Mouse (Mus musculus) spleen, adult 2 months (tissue): ENCODE measurements around the gene Ifngr2. TPM values are rescaled to one million over a fixed set of nuclear protein-coding genes. Genes with fewer than 3 reads are reported as not detected.
A peak's percentile ranks its signal among the peaks of the same experiment; 100 is the strongest.

ENCODE experiments used
- DNase-seq, 2 experiments: peaks; one replicate each; pipeline versions ENCODE4 v3.0.0 to v3.0.0-alpha.2; 2012 to 2021; ENCODE audit warnings: low spot score in 2 of 2, low read depth in 1 of 2
- H3K27ac ChIP-seq: fragments of 200-500 bp; 2 replicates; pipeline ENCODE4 v1.5.1; 2012; ENCODE audit warnings: low read length, inconsistent platforms; ENCODE audit not compliant: insufficient read depth
- H3K27me3 ChIP-seq: fragments of 200-500 bp; 2 replicates; pipeline ENCODE4 v1.6.1; 2012; ENCODE audit warnings: mild to moderate bottlenecking, moderate library complexity, low read length, inconsistent platforms; ENCODE audit not compliant: control insufficient read depth, insufficient read depth
- H3K36me3 ChIP-seq: fragments of 200-500 bp; 2 replicates; pipeline ENCODE4 v1.6.1; 2012; ENCODE audit warnings: mild to moderate bottlenecking, low read length, inconsistent platforms; ENCODE audit not compliant: control insufficient read depth, insufficient read depth
- H3K4me1 ChIP-seq: fragments of 200-500 bp; 2 replicates; pipeline ENCODE4 v1.6.1; 2011; ENCODE audit warnings: inconsistent platforms; ENCODE audit not compliant: control insufficient read depth, insufficient read depth, insufficient read length
- H3K4me3 ChIP-seq: fragments of 200-500 bp; 2 replicates; pipeline ENCODE4 v1.5.1; 2011; ENCODE audit warnings: mild to moderate bottlenecking, inconsistent platforms; ENCODE audit not compliant: insufficient read depth, insufficient read length; ENCODE audit errors: extremely low read depth
- CTCF ChIP-seq: fragments of 200-500 bp; IDR thresholded peaks from 2 replicates; pipeline ENCODE4 v1.5.1; 2011; ENCODE audit warnings: mild to moderate bottlenecking, inconsistent platforms; ENCODE audit not compliant: insufficient read depth, insufficient read length, insufficient replicate concordance; ENCODE audit errors: extremely low read depth
- POLR2A ChIP-seq: fragments of 200-500 bp; IDR thresholded peaks from 2 replicates; pipeline ENCODE4 v1.6.1; 2011; ENCODE audit warnings: low read depth, low read length, inconsistent platforms
- WGBS: fragments of 180-500 bp; shearing (Covaris S2); methylation state at CpG from one replicate; pipeline ENCODE4 v1.1.7; 2018; 5-methylcytosine and 5-hydroxymethylcytosine counted together
- polyA plus RNA-seq: library from polyadenylated mRNA; depleted of rRNA; stranded (reverse); fragments of >200 nt; gene quantifications from 2 replicates; pipeline ENCODE4 v1.2.3, GENCODE M21; 2012

Gene Ifngr2
- polyA plus RNA-seq, 1 experiment, result 18.7 TPM

- no peak overlapping the region for H3K27ac ChIP-seq
- no peaks in the 10 kb centered on the region for H3K4me1 ChIP-seq
- no peak overlapping the region for H3K4me3 ChIP-seq
- H3K27me3 ChIP-seq, result no peaks in the 10 kb centered on the region
- 69% methylated on average over 9 of the region's 9 CpGs for WGBS
- DNase-seq, result peak in 1 of 2 experiments; percentile 36
- H3K36me3 ChIP-seq, result peaks cover 54% of the 10 kb centered on the region
- TF ChIP-seq POLR2A, result no peak
- peak; percentile 60; the same call in 1 of the 2 replicates for TF ChIP-seq CTCF
These were observed 14.2 kb downstream of the Ifngr2 start for GRCm38 (mm10) chr16:91561099-91561498.

- Histone ChIP-seq H3K36me3 (peaks cover 53% of the 10 kb centered on the region), H3K4me1 (no peaks in the 10 kb centered on the region), H3K27ac (peak overlapping the region; percentile 44; the same call in 1 of the 2 replicates), H3K4me3 (no peak overlapping the region), H3K27me3 (no peaks in the 10 kb centered on the region)
- WGBS, result 89% methylated on average over 38 of the region's 38 CpGs
- DNase-seq, result peak in 1 of 2 experiments; percentile 39
- no peak for TF ChIP-seq CTCF
- no peak for TF ChIP-seq POLR2A
These were observed 14.9 kb downstream of the Ifngr2 start for GRCm38 (mm10) chr16:91561541-91562457.

- WGBS, result 87% methylated on average over 4 of the region's 4 CpGs
- DNase-seq, result no peak
- TF ChIP-seq CTCF (no peak), POLR2A (no peak)
- Histone ChIP-seq H3K4me1 (no peaks in the 10 kb centered on the region), H3K27me3 (no peaks in the 10 kb centered on the region), H3K4me3 (no peak overlapping the region), H3K27ac (no peak overlapping the region), H3K36me3 (peaks cover 35% of the 10 kb centered on the region)
These were observed 17.9 kb downstream of the Ifngr2 start for GRCm38 (mm10) chr16:91564580-91565291.

- H3K36me3 ChIP-seq, result peaks cover 31% of the 10 kb centered on the region
- no peak overlapping the region for H3K4me3 ChIP-seq
- H3K27ac ChIP-seq, result no peak overlapping the region
- WGBS, result 86% methylated on average over 9 of the region's 9 CpGs
- no peak for DNase-seq
- no peaks in the 10 kb centered on the region for H3K4me1 ChIP-seq
- no peak for TF ChIP-seq CTCF
- no peak for TF ChIP-seq POLR2A
- H3K27me3 ChIP-seq, result no peaks in the 10 kb centered on the region
These were observed 18.6 kb downstream of the Ifngr2 start for GRCm38 (mm10) chr16:91565292-91565951.

- no peak for TF ChIP-seq POLR2A
- TF ChIP-seq CTCF, result no peak
- H3K27ac ChIP-seq, result no peak overlapping the region
- H3K27me3 ChIP-seq, result no peaks in the 10 kb centered on the region
- peaks cover 27% of the 10 kb centered on the region for H3K36me3 ChIP-seq
- 91% methylated on average over 7 of the region's 7 CpGs for WGBS
- no peak for DNase-seq
- no peaks in the 10 kb centered on the region for H3K4me1 ChIP-seq
- no peak overlapping the region for H3K4me3 ChIP-seq
These were observed 19.1 kb downstream of the Ifngr2 start for GRCm38 (mm10) chr16:91566002-91566401.

- Histone ChIP-seq H3K4me3 (no peak overlapping the region), H3K36me3 (peaks cover 10% of the 10 kb centered on the region), H3K27me3 (no peaks in the 10 kb centered on the region), H3K27ac (no peak overlapping the region), H3K4me1 (no peaks in the 10 kb centered on the region)
- WGBS, result 92% methylated on average over 10 of the region's 10 CpGs
- no peak for DNase-seq
- TF ChIP-seq POLR2A (no peak), CTCF (no peak)
These were observed 22.1 kb downstream of the Ifngr2 start for GRCm38 (mm10) chr16:91568960-91569359.

- Histone ChIP-seq H3K36me3 (peaks cover 13% of the 10 kb centered on the region; the same call in 1 of the 2 replicates), H3K4me1 (no peaks in the 10 kb centered on the region), H3K4me3 (no peak overlapping the region), H3K27me3 (no peaks in the 10 kb centered on the region), H3K27ac (no peak overlapping the region)
- DNase-seq, result no peak
- 35% methylated on average over 3 of the region's 3 CpGs for WGBS
- TF ChIP-seq POLR2A (no peak), CTCF (no peak)
These were observed 24.2 kb downstream of the Ifngr2 start for GRCm38 (mm10) chr16:91571105-91571504.
